Mouse (Mus musculus) forebrain, embryonic 12.5 days (tissue): ENCODE data around the gene Plcb3. TPM values are rescaled to one million over a fixed set of nuclear protein-coding genes. Genes with fewer than 3 reads are reported as not detected.

Source experiments
- ATAC-seq: fragments of 200-750 bp; cut with Nextera tagmentation; 2 replicates; pipeline ENCODE4 v1.8.0; 2017; ENCODE audit warnings: moderate TSS enrichment; ENCODE audit not compliant: low FRiP score
- H3K27ac ChIP-seq: fragments of 300-500 bp; sonication (generic); 2 replicates; pipeline ENCODE4 v1.5.1; 2016; ENCODE audit warnings: mild to moderate bottlenecking
- H3K27me3 ChIP-seq: fragments of 300-500 bp; sonication (generic); 2 replicates; pipeline ENCODE4 v1.6.1; 2016; ENCODE audit warnings: mild to moderate bottlenecking
- H3K36me3 ChIP-seq: fragments of 300-500 bp; sonication (generic); replicated peaks from 2 replicates; pipeline ENCODE4 v1.6.1; 2016; ENCODE audit warnings: mild to moderate bottlenecking
- H3K4me1 ChIP-seq: fragments of 300-500 bp; sonication (generic); 2 replicates; pipeline ENCODE4 v1.6.1; 2016
- H3K4me2 ChIP-seq: fragments of 300-500 bp; sonication (generic); 2 replicates; pipeline ENCODE4 v1.6.1; 2016; ENCODE audit warnings: mild to moderate bottlenecking, moderate library complexity
- H3K4me3 ChIP-seq: fragments of 300-500 bp; sonication (generic); replicated peaks from 2 replicates; pipeline ENCODE4 v1.5.1; 2016; ENCODE audit warnings: mild to moderate bottlenecking
- H3K9ac ChIP-seq: fragments of 300-500 bp; sonication (generic); 2 replicates; pipeline ENCODE4 v1.6.1; 2016; ENCODE audit warnings: mild to moderate bottlenecking
- H3K9me3 ChIP-seq: fragments of 300-500 bp; sonication (generic); 2 replicates; pipeline ENCODE4 v1.6.1; 2016
- WGBS: fragments of 180-500 bp; shearing (Covaris S2); methylation state at CpG from one replicate; pipeline ENCODE4 v1.1.7; 2016; 5-methylcytosine and 5-hydroxymethylcytosine counted together
- polyA plus RNA-seq: library from polyadenylated mRNA; unstranded; fragments of >200 nt; fragmentation: Nextera tagmentation; extraction: Ambion mirVana; gene quantifications from 2 replicates; pipeline ENCODE4 v1.2.1, GENCODE M21; 2016

Gene Plcb3
- polyA plus RNA-seq, 1 experiment from 2014 or later = 22.4 TPM

DNA sequence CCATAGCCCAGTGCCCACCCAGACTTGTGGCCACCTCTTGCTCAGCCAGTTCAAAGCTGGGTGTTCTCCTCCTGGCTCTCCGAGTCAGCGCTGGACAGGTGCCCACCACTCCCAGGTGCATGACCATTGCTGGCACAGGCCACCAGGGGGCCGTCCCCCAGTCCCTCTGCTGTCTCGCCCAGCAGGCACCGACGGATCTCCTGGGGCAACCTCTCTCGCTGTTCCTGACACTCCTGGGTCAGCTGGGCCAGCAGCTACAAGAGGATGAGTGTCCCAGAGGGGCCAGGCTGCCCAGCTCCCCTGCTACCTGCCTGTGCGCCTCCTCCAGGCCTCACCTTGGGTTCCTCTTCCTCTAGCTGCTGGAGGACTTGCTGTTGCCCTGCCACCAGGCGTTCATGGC, 22.2 kb downstream of the Plcb3 start:
- no peak for ATAC-seq
- no peaks in the 10 kb centered on the region for H3K9me3 ChIP-seq
- WGBS = 54% methylated on average over 9 of the region's 9 CpGs
- no peak overlapping the region for H3K27ac ChIP-seq
- H3K9ac ChIP-seq = no peak overlapping the region
- no peak overlapping the region for H3K4me3 ChIP-seq
- H3K27me3 ChIP-seq = no peaks in the 10 kb centered on the region
- H3K4me2 ChIP-seq = no peak overlapping the region
- peaks cover 26% of the 10 kb centered on the region for H3K36me3 ChIP-seq
- peaks cover 18% of the 10 kb centered on the region for H3K4me1 ChIP-seq

DNA sequence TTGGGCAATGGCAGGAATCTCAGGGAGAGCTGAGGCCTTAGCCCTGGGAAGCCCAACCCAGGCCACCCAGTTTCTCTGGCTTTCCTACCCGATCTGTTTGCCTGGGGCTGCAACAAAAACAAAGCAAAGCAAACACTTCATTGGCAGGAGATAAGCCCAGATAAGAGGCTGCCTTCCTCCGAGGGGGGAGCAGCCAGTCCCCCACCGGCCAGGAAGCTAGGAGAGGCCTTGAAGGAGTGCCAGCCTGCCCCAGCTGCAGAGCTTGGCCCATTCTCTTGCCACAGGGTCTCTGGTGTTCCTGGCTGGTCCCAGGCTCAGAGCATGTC, 23.6 kb downstream of the Plcb3 start:
- no peaks in the 10 kb centered on the region for H3K27me3 ChIP-seq
- H3K4me3 ChIP-seq = peak overlapping the region; percentile 60
- WGBS = 40% methylated on average over 3 of the region's 3 CpGs
- peak overlapping the region; percentile 77 for H3K9ac ChIP-seq
- peak overlapping the region; percentile 98 for H3K4me2 ChIP-seq
- no peak for ATAC-seq
- H3K9me3 ChIP-seq = no peaks in the 10 kb centered on the region
- peaks cover 19% of the 10 kb centered on the region for H3K36me3 ChIP-seq
- H3K4me1 ChIP-seq = peaks cover 18% of the 10 kb centered on the region
- H3K27ac ChIP-seq = peak overlapping the region; percentile 10; the same call in 1 of the 2 replicates

DNA sequence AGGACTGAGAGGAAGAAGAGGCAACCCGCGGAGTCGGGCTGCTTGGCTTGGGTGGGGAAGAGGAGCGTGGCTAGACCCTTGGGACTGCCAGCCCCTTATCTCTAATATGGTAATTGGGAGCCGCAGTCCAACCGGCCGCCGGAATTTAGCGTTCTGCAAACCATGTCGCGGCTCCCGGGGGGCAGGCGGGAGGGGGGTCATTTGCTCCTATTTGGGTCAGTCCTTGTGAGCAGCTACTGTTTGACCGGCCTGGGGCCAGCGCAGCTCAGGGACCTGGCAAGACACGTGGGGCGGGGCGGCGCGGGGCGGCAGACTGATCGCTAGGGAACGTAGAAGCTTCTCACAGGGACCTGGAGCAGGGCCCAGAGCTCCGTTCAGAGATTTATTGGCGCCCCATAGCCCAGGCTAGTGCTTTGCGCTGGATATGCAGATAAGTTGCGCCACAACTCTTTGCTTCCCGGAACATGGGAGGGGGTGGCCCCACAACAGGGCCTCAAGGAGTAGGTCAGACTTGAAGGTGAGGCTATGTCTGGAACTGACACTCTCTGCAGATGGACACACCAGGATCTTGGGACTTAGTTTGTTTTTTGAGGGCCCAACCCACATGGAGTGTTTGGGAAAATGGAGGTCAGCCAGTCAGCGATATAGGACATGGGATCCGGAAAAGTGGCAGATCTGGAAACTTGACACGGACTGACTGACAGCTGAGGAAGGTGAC, 24.1 kb downstream of the Plcb3 start:
- H3K4me2 ChIP-seq = peak overlapping the region; percentile 98
- H3K4me3 ChIP-seq = peak overlapping the region; percentile 60
- H3K36me3 ChIP-seq = peaks cover 20% of the 10 kb centered on the region
- H3K27me3 ChIP-seq = no peaks in the 10 kb centered on the region
- peak; percentile 47 for ATAC-seq
- 2% methylated on average over 31 of the region's 31 CpGs for WGBS
- peaks cover 18% of the 10 kb centered on the region for H3K4me1 ChIP-seq
- H3K9me3 ChIP-seq = no peaks in the 10 kb centered on the region
- peak overlapping the region; percentile 98 for H3K27ac ChIP-seq
- peak overlapping the region; percentile 77 for H3K9ac ChIP-seq

DNA sequence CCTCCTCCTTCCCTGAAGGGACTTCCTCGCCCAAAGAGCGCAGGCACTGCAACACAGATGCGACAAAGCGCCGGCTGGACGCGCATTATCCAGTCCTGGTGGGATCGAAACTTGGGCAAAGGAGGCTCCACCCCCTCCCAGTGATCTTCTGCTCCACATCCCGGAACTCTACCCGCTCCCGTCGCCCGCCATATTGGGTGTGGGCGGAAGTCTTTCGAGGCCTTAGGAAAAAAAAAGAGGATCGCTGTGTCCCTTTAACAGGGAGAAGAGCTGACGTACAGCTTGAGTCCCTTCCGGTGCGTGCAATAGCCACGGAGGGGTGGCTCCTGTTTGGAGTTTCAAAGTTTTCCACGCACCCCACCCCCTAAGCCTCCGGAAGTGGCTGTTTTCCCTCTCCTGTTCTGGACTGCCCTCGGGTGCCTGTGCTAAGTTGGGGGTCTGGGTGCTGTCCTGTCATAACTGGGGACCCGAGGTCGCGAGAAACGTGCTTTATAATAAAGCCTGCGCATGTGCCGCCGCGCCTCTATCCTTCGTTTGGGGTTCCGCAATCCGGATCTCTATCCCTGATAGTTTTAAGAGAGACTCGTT, 24.8 kb downstream of the Plcb3 start:
- ATAC-seq = peak; percentile 82
- Histone ChIP-seq H3K4me3 (peak overlapping the region; percentile 60), H3K9me3 (no peaks in the 10 kb centered on the region), H3K4me1 (peaks cover 18% of the 10 kb centered on the region), H3K9ac (peak overlapping the region; percentile 77), H3K27me3 (no peaks in the 10 kb centered on the region), H3K4me2 (peak overlapping the region; percentile 98), H3K27ac (peak overlapping the region; percentile 98), H3K36me3 (peaks cover 22% of the 10 kb centered on the region)
- WGBS = under 1% methylated on average over 35 of the region's 35 CpGs

DNA sequence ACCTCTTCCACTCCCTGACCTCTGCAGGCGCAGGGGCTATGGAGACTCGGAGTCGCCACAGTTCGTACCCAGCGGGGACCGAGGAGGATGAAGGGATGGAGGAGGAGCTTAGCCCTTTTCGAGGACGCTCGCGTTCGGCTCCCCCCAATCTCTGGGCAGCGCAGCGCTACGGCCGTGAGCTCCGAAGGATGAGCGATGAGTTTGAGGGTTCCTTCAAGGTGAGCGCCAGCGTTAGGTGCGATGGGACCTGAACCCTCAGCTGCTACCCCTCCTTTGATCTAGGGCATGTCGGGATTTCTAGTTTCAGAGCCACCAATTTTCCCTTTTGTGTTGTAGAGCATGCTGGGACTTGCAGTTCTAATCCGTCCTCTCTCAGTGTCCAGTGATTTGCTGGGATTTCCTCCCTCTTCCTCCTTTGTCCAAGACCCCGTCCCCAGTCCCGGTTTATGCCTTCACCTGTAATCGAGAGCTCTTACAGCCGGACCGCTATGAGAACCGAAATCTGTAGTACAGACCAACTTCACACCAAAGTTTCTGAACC, 25.6 kb downstream of the Plcb3 start:
- peak overlapping the region; percentile 98 for H3K4me2 ChIP-seq
- peak overlapping the region; percentile 60 for H3K4me3 ChIP-seq
- no peaks in the 10 kb centered on the region for H3K9me3 ChIP-seq
- H3K36me3 ChIP-seq = peaks cover 21% of the 10 kb centered on the region
- 0% methylated on average over 28 of the region's 28 CpGs for WGBS
- peak overlapping the region; percentile 77 for H3K9ac ChIP-seq
- no peaks in the 10 kb centered on the region for H3K27me3 ChIP-seq
- H3K27ac ChIP-seq = peak overlapping the region; percentile 98
- H3K4me1 ChIP-seq = peaks cover 18% of the 10 kb centered on the region
- peak; percentile 68 for ATAC-seq

DNA sequence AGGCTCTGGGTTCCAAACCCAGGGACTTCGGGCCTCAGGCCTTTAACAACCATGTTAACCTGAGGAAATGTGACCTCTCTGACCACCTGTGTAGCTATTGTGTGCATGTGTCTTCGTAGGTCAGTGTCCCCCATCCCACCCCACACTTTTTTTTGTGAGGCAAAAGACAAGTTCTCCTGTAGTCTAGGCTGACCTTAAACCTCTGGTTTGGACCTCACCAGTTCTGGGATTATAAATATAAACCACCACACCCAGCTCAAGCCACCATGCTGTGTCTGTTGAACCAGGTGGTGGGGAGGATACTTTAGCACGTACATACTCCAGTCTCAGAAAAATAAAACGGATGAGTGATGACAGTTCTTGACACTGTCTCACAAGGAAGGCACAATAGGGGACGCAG, 26.3 kb downstream of the Plcb3 start:
- Histone ChIP-seq H3K4me3 (peak overlapping the region; percentile 60), H3K36me3 (peaks cover 19% of the 10 kb centered on the region), H3K27me3 (no peaks in the 10 kb centered on the region), H3K4me1 (peaks cover 18% of the 10 kb centered on the region), H3K27ac (peak overlapping the region; percentile 98; the same call in 1 of the 2 replicates), H3K4me2 (peak overlapping the region; percentile 98), H3K9ac (peak overlapping the region; percentile 77), H3K9me3 (no peaks in the 10 kb centered on the region)
- WGBS = 56% methylated on average over 5 of the region's 5 CpGs
- no peak for ATAC-seq

DNA sequence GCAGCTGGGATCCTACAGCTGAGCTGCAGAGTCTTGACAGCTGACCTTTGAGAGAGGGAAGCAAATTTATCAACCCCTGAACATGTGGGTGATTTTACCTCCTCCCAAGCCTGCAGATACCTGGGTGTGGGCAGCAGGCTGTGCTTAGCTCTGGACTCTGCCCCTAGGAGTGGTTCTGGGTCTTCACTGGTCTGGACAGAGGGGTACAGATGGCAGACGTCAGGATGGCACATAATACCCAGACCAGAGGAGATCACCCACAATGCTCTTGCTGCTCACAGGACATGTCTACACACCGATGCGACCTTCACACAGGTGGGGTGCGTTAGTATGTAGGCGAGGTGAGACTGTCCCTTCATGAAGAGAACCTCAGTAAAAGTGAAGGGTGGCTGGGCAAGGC, 26.7 kb downstream of the Plcb3 start:
- 0 out of 2 replicates have a peak overlapping the region, but pooled peaks have one; percentile 98 for H3K4me2 ChIP-seq
- H3K27ac ChIP-seq = no peak overlapping the region
- H3K9me3 ChIP-seq = no peaks in the 10 kb centered on the region
- no peak for ATAC-seq
- no peaks in the 10 kb centered on the region for H3K27me3 ChIP-seq
- 0 out of 2 replicates have a peak overlapping the region, but pooled peaks have one; percentile 60 for H3K4me3 ChIP-seq
- 0 out of 2 replicates have a peak, but pooled peaks cover 16% of the 10 kb centered on the region for H3K36me3 ChIP-seq
- 88% methylated on average over 5 of the region's 5 CpGs for WGBS
- peaks cover 18% of the 10 kb centered on the region for H3K4me1 ChIP-seq
- no peak overlapping the region for H3K9ac ChIP-seq

DNA sequence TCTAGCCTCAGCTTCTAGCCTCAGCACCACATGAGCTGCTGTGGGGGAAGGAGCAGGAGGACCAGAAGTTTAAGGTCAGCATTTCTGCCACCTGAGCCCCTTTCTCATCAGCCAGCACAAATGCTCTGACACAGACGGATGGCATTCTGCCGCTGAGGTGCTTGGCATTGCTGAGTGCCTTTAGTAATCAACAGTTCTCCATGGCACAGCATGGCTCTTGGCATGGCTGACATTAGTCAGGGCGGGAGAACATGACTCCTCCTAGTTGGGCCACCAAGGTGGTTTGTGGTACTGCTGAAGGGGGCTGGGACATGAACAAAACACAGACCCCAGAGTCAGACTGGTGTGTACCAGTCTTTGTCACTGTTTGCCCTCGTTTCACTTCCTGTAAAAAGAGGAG, 28.1 kb downstream of the Plcb3 start:
- no peak overlapping the region for H3K27ac ChIP-seq
- no peak for ATAC-seq
- no peaks in the 10 kb centered on the region for H3K27me3 ChIP-seq
- 82% methylated on average over 4 of the region's 4 CpGs for WGBS
- H3K4me1 ChIP-seq = peaks cover 18% of the 10 kb centered on the region
- no peaks in the 10 kb centered on the region for H3K9me3 ChIP-seq
- H3K9ac ChIP-seq = no peak overlapping the region
- 0 out of 2 replicates have a peak, but pooled peaks cover 11% of the 10 kb centered on the region for H3K36me3 ChIP-seq
- H3K4me2 ChIP-seq = no peak overlapping the region
- no peak overlapping the region for H3K4me3 ChIP-seq

DNA sequence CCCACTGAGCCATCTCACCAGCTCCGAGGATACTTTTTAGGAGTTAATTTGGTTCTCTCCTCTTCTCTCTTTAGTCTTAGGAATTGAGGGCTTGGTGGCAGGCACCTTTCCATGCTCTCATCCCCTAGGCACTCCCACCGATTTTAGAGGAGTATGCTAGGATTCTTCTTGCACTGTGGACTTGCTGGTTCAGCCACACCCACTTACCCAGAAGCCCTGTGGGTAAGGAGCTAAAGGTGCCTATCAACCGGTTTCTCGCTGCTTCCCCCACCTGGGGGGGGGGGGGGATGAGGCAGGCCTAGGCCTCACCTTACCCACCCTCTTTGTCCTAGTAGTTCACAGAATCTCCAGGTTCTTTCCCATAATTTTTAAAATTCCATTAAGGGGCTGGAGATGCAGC, 28.5 kb downstream of the Plcb3 start:
- Histone ChIP-seq H3K27ac (no peak overlapping the region), H3K4me1 (peaks cover 19% of the 10 kb centered on the region), H3K9ac (no peak overlapping the region), H3K4me2 (no peak overlapping the region), H3K27me3 (no peaks in the 10 kb centered on the region), H3K36me3 (0 out of 2 replicates have a peak, but pooled peaks cover 11% of the 10 kb centered on the region), H3K4me3 (no peak overlapping the region), H3K9me3 (no peaks in the 10 kb centered on the region)
- no peak for ATAC-seq
- WGBS = 69% methylated on average over 4 of the region's 4 CpGs

DNA sequence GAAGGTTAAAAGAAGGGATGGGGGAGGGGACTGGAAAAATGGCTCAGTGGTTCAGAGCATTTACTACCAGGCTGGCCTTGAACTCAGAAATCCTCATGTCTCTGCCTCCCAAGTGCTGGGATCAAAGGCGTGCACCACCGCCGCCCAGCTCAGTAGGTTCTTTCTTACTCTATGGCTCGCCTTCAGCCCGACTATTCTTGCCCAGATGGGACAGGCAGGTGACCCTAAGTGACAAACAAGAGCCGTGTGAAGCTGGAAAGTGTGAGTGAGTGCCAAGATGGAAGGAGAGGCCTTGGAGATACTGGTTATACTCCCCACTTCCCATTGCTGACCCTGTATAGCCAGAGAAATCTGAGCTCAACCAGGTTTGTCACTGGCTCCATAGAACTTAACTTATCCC, 32.6 kb downstream of the Plcb3 start:
- 0 out of 2 replicates have a peak, but pooled peaks cover 11% of the 10 kb centered on the region for H3K36me3 ChIP-seq
- peaks cover 32% of the 10 kb centered on the region for H3K4me1 ChIP-seq
- H3K9ac ChIP-seq = no peak overlapping the region
- ATAC-seq = no peak
- H3K27me3 ChIP-seq = no peaks in the 10 kb centered on the region
- 95% methylated on average over 6 of the region's 6 CpGs for WGBS
- H3K4me3 ChIP-seq = no peak overlapping the region
- no peak overlapping the region for H3K4me2 ChIP-seq
- H3K27ac ChIP-seq = no peak overlapping the region
- no peaks in the 10 kb centered on the region for H3K9me3 ChIP-seq

DNA sequence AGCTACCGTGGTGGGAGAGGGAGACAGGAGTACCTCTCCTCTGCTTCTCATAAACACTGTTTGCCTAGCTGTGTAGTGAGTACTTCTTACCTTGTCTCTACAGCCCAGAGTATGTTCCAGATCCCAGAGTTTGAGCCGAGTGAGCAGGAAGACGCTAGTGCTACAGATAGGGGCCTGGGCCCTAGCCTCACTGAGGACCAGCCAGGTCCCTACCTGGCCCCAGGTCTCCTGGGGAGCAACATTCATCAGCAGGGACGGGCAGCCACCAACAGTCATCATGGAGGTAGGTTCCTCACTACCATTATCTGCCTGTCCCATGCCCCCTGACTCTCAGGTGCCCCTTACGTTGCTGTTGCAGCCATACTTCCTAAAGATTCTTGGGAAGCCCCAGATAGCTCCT, 33.5 kb downstream of the Plcb3 start:
- WGBS = 24% methylated on average over 5 of the region's 5 CpGs
- H3K4me3 ChIP-seq = peak overlapping the region; percentile 83
- ATAC-seq = peak; percentile 1; the same call in 1 of the 2 replicates

DNA sequence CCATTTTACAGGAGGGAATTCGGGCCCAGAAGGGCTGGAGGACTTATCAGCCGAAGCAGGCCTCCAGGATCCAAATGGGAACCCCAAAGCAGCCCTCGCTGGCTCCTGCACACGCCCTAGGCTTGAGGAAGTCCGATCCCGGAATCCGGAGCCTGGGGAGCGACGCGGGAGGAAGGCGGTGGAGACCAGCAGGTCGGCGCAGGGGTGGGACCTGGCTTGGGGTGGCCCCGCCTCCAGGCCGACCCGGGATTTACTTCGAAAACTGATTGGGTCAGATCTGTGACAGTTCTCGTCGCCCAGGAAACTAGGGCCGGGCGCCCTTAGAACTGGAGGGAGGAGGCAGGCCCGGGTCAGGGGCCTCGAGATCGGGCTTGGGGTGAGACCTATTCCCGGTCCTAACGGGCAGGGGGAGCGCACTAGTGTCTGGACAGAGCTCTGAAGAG, 34.0 kb downstream of the Plcb3 start, which contains the start of gene Gpr137:
TSS of gene Gpr137 (minus strand) at position 232 of the 443 bp plus-strand sequence.
- ATAC-seq = peak; percentile 85
- WGBS = under 1% methylated on average over 27 of the region's 27 CpGs
- H3K4me1 ChIP-seq = peaks cover 32% of the 10 kb centered on the region
- H3K27me3 ChIP-seq = no peaks in the 10 kb centered on the region
- peak within 1 kb of the TSS; percentile 99 for H3K4me2 ChIP-seq
- H3K27ac ChIP-seq = peak within 1 kb of the TSS; percentile 95
- H3K36me3 ChIP-seq = 0 out of 2 replicates have a peak, but pooled peaks cover 11% of the 10 kb centered on the region
- H3K4me3 ChIP-seq = peak within 1 kb of the TSS; percentile 83
- H3K9ac ChIP-seq = peak within 1 kb of the TSS; percentile 91
- H3K9me3 ChIP-seq = no peaks in the 10 kb centered on the region

More for the DNA sequence above, 33.5 kb downstream of the Plcb3 start:
- Histone ChIP-seq H3K9ac (peak overlapping the region; percentile 91), H3K4me1 (peaks cover 32% of the 10 kb centered on the region), H3K9me3 (no peaks in the 10 kb centered on the region), H3K27ac (peak overlapping the region; percentile 95), H3K36me3 (0 out of 2 replicates have a peak, but pooled peaks cover 11% of the 10 kb centered on the region), H3K4me2 (peak overlapping the region; percentile 99), H3K27me3 (no peaks in the 10 kb centered on the region)
